Mouse (Mus musculus) G1E (cell line): ENCODE data around the gene Capn10. TPM values are rescaled to one million over a fixed set of nuclear protein-coding genes. Genes with fewer than 3 reads are reported as not detected.

Experiments used
- ATAC-seq: 2 replicates; pipeline ENCODE4 v1.8.0; 2016; ENCODE audit warnings: mild to moderate bottlenecking; ENCODE audit not compliant: insufficient number of reproducible peaks, poor library complexity, low FRiP score, severe bottlenecking; ENCODE audit errors: extremely low read depth
- DNase-seq: peaks from one replicate; pipeline ENCODE4 v3.0.0; 2012; ENCODE audit warnings: low spot score
- H3K27me3 ChIP-seq: 2 replicates; pipeline ENCODE4 v1.6.1; 2012; ENCODE audit warnings: mild to moderate bottlenecking, low read length, inconsistent platforms; ENCODE audit not compliant: insufficient read depth
- H3K36me3 ChIP-seq: replicated peaks from 2 replicates; pipeline ENCODE3; 2012; ENCODE audit warnings: mild to moderate bottlenecking, inconsistent platforms
- H3K4me1 ChIP-seq: 2 replicates; pipeline ENCODE4 v1.6.1; 2012; ENCODE audit warnings: low read depth, low read length, inconsistent platforms, mixed read lengths; ENCODE audit not compliant: insufficient read depth
- H3K4me3 ChIP-seq: 2 replicates; pipeline ENCODE4 v1.5.1; 2012; ENCODE audit warnings: low read depth, mild to moderate bottlenecking, inconsistent platforms, low read length, moderate library complexity, mixed read lengths
- H3K9me3 ChIP-seq: replicated peaks from 2 replicates; pipeline ENCODE4 v1.6.1; 2012; ENCODE audit warnings: inconsistent platforms
- CTCF ChIP-seq: IDR thresholded peaks from 2 replicates; pipeline ENCODE4 v1.5.1; 2012; ENCODE audit warnings: low read depth, low read length, inconsistent platforms, mixed read lengths
- GATA1 ChIP-seq: IDR thresholded peaks from 2 replicates; pipeline ENCODE4 v1.6.1; 2012; ENCODE audit warnings: borderline replicate concordance, low read length, inconsistent platforms, mixed read lengths
- GATA2 ChIP-seq: IDR thresholded peaks from 2 replicates; pipeline ENCODE4 v1.6.1; 2012; ENCODE audit warnings: low read depth, low read length, inconsistent platforms, borderline replicate concordance
- POLR2AphosphoS5 ChIP-seq: IDR thresholded peaks from 2 replicates; pipeline ENCODE4 v1.6.1; 2012; ENCODE audit warnings: low read depth, low read length, inconsistent platforms; ENCODE audit not compliant: insufficient replicate concordance
- TAL1 ChIP-seq: conservative IDR thresholded peaks from 2 replicates; pipeline ENCODE4 v1.6.1; 2012; ENCODE audit warnings: low read depth, low read length, inconsistent platforms, mixed read lengths
- polyA plus RNA-seq: library from polyadenylated mRNA; stranded (reverse); fragments of >175 nt; gene quantifications from 2 replicates; pipeline ENCODE4 v1.2.3, GENCODE M21; 2012
- total RNA-seq, 2 experiments: library from RNA; stranded (forward) in 1 of 2; stranded (reverse) in 1 of 2; fragments of 200-1000 nt in 1 of 2; fragments of >200 nt in 1 of 2; fragmentation: Nextera tagmentation in 1 of 2; gene quantifications; 2 replicates each; pipeline ENCODE4 v1.2.3; 2014 to 2017

Gene Capn10
- total and polyA plus RNA-seq, 3 experiments = 13.2 to 25.0 (median 22.3) TPM

DNA sequence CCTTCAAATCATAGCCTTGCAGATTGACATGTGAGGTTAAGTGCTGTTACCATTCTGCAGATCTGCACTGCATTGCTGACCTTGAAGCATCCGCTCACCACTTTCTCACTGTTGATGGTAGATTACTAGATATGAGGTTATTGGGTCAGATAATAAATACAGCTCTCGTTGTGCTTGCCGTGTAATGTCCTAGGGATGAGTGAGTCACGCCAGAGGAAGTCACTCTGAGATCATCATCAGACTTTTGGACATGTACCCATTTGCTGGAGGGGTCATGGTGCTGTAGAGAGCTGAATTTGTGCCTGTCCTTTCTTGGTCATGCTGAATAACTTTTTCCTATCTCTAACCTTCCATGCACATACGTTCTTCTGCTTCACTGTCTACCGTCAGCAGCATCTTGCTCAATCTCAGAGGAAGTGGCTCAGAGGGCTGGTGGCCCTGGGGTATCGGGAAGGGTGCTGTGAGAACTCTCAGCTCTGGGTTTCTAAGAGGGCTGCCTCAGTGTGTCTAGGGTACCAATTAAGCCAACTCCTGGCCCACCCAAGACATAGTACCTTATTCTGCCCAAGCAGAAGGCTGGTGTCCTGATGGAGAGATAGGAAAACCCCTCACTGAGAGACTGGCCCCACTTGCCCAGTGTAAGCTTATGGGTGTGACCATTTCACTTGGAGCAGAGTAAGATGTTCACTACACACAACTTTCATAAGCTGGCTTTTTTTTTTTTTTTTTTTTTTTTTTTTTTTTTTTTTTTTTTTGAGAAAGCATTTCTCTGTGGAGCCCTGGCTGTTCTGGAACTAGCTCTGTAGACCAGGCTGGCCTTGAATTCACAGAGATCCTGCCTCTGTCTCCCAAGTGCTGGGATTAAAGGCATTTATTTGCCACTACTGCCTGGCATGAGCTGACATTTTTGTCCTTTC lies 38.0 kb downstream of the Capn10 start:
- Histone ChIP-seq H3K36me3 (no peaks in the 10 kb centered on the region), H3K4me1 (no peaks in the 10 kb centered on the region), H3K4me3 (no peak overlapping the region), H3K9me3 (no peaks in the 10 kb centered on the region), H3K27me3 (peaks cover 10% of the 10 kb centered on the region)
- ATAC-seq = 0 out of 2 replicates have a peak, but pooled peaks have one; percentile 15
- no peak for TF ChIP-seq TAL1
- TF ChIP-seq GATA1 = no peak
- no peak for TF ChIP-seq POLR2AphosphoS5
- no peak for TF ChIP-seq GATA2
- TF ChIP-seq CTCF = no peak
- no peak for DNase-seq

DNA sequence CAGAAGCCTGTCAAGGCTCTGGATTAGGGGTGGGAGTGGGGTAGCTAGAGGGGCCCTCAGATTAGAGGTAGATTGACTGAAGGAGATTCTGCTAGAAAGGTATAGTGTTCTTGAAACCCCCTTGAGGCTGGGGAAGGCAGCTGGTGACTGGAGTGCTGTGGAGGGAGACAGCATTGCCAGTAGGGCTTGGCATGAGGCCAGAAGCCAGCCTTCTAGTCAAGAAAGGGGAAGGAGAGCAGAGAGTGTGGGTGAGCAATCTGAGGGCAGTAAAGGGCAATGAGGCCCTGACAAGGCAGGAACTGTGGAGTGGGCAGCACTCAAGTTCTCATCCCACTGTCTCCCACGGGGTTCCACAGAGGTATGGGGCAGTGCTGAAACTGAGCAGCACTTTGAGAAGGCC lies 38.7 kb downstream of the Capn10 start:
- Histone ChIP-seq H3K9me3 (no peaks in the 10 kb centered on the region), H3K36me3 (no peaks in the 10 kb centered on the region), H3K27me3 (peaks cover 16% of the 10 kb centered on the region), H3K4me1 (no peaks in the 10 kb centered on the region), H3K4me3 (no peak overlapping the region)
- ATAC-seq = no peak
- no peak for DNase-seq
- no peak for TF ChIP-seq POLR2AphosphoS5
- no peak for TF ChIP-seq TAL1
- no peak for TF ChIP-seq CTCF

DNA sequence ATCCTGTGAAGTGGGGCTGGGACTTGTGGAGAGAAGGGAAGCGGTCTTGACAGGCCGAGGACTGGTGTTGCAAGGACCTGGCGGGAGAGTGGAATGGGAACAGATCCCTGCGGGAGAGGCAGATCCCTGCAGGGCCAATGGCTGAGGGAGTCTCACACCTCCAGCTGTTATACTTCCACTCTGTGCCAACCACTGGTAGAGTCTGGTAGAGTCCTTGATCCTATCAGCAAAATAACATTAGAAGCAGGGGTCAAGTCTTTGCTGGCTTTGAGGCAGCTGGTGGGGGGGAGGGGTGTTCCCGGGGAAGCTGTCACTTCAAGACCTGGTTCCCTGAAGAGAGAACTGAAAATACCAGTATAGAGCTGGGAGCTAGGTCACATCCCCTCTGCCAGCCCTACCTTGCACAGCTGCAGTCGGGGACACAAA lies 42.0 kb downstream of the Capn10 start:
- Histone ChIP-seq H3K27me3 (peaks cover 18% of the 10 kb centered on the region), H3K36me3 (no peaks in the 10 kb centered on the region), H3K4me3 (no peak overlapping the region), H3K9me3 (no peaks in the 10 kb centered on the region), H3K4me1 (no peaks in the 10 kb centered on the region)
- TF ChIP-seq CTCF = no peak
- no peak for TF ChIP-seq POLR2AphosphoS5
- TF ChIP-seq GATA2 = no peak
- no peak for TF ChIP-seq GATA1
- no peak for TF ChIP-seq TAL1
- DNase-seq = no peak
- no peak for ATAC-seq

DNA sequence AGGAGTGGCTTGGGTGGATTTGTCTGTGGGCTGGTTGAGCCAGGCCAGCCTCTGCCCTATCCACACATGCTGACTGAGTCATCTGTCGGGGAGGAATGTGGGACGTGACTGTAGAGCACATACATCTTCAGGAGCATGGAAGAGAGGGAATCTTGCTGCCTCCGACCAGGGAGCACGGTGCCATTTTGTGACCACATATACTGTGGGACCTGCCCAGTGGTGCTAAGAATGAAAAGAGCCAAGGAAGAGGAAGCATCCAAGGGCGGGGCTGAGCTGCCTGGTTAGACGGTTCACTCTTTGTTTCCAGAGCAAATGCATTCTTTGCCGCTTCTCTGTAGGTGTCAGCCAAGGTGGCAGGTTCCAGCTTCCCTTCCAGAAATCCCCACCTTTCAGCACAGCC lies 44.5 kb downstream of the Capn10 start:
- Histone ChIP-seq H3K27me3 (peaks cover 23% of the 10 kb centered on the region), H3K4me1 (no peaks in the 10 kb centered on the region), H3K9me3 (no peaks in the 10 kb centered on the region), H3K36me3 (no peaks in the 10 kb centered on the region), H3K4me3 (no peak overlapping the region)
- DNase-seq (no peak), ATAC-seq (no peak)
- TF ChIP-seq CTCF (no peak), GATA1 (no peak), POLR2AphosphoS5 (no peak), GATA2 (no peak), TAL1 (no peak)

DNA sequence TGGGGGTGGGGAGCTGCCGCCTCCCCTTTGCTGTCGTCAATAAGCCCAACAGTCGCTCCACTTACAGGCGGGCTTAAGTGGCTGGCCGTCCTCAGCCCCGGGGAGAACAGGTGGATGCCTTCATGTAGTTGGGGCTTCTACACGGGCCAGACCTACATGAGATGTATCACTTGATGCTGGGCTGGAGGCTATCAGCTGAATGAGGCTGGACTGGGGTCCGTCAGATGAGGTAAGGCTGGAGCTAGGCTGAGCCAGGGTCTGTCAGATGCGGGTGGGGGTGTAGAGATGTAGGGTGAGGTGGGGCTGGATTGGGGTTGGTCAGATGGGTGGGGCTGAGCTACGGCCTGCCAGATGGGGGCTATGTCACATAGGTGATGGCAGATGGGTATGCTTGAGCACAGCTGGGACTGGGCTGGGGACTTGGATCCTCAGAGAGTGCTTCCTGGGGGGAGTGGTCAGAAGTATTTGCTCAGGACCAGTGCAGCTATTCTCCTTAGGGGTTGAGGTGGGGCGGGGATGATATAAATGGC lies 45.0 kb downstream of the Capn10 start:
- peaks cover 21% of the 10 kb centered on the region for H3K27me3 ChIP-seq
- no peak for DNase-seq
- no peaks in the 10 kb centered on the region for H3K9me3 ChIP-seq
- no peaks in the 10 kb centered on the region for H3K4me1 ChIP-seq
- TF ChIP-seq GATA1 = no peak
- no peak for TF ChIP-seq GATA2
- TF ChIP-seq CTCF = no peak
- no peak for TF ChIP-seq POLR2AphosphoS5
- no peak for TF ChIP-seq TAL1
- ATAC-seq = no peak
- H3K36me3 ChIP-seq = no peaks in the 10 kb centered on the region
- no peak overlapping the region for H3K4me3 ChIP-seq

DNA sequence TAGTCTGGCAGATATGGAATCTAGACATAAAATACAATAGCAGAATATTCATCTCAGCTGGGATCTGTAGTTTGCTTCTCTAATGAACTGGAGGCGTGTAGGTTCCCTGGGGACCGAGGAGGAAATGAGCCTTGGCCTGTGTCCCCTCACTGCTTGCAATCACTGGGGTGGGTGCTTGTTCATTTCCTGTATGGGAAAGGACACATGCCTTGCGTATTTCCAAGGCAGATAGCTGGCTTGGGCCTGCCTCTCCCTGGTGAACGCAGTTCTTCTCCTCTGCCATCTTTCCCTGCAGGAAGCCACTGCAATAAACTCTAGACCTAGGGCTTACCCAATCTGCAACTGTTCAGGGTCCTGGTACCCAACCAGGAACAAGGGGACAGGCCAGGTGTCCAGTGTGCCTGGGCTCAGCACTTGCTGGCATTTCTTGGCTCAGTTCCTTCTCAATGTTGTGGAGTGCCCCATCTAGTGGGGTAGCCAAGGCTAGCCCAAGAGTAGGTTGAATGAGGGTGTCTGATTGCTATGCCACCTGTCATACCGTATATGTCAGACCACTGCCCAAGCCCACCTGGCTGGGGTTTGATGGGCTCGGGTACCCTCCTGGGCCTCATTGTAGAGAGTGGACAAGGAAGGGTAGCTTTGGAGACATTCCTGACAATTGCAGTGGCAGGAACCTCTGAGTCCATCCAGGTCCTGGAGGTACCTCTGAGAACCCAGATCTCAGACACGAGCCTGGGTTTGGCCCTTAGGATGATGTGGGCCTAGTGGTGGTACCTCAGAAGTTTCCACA lies 47.1 kb downstream of the Capn10 start:
- DNase-seq (no peak), ATAC-seq (no peak)
- peaks cover 17% of the 10 kb centered on the region; the same call in 1 of the 2 replicates for H3K27me3 ChIP-seq
- TF ChIP-seq TAL1 (no peak), GATA1 (no peak), GATA2 (no peak), CTCF (no peak), POLR2AphosphoS5 (no peak)
- no peak overlapping the region for H3K4me3 ChIP-seq
- H3K9me3 ChIP-seq = no peaks in the 10 kb centered on the region
- H3K4me1 ChIP-seq = no peaks in the 10 kb centered on the region
- H3K36me3 ChIP-seq = no peaks in the 10 kb centered on the region
